Mouse (Mus musculus): ENCODE data around the gene Fosl1. TPM values are rescaled to one million over a fixed set of nuclear protein-coding genes. Genes with fewer than 3 reads are reported as not detected.

Fosl1 gene
- polyA plus RNA-seq (2017; shearing (Covaris generic)): 1 to 10 TPM in 1 of 2 experiments, not detected in 1; 2.1 TPM

GRCm38 (mm10) chr19:5447515-5448353 lies at the start of gene Fosl1:
Fosl1 (plus strand) TSS chr19:5447547.

GRCm38 (mm10) chr19:5402293-5402692 lies 45.1 kb upstream of the Fosl1 start, which contains the start of gene Tsga10ip:
Tsga10ip (minus strand) TSS chr19:5402526.

GRCm38 (mm10) chr19:5424782-5425741 lies 22.3 kb upstream of the Fosl1 start, which contains the start of the genes Drap1 and AI837181:
Drap1 (minus strand) TSS chr19:5424979.
AI837181 (plus strand) TSS chr19:5425144.

GRCm38 (mm10) chr19:5457746-5458442 lies 10.5 kb downstream of the Fosl1 start, which contains the start of gene Ccdc85b:
Ccdc85b (minus strand) TSS chr19:5457894.

GRCm38 (mm10) chr19:5460465-5460911 lies 13.1 kb downstream of the Fosl1 start, which contains the start of gene Fibp:
Fibp (plus strand) TSS chr19:5460615.

GRCm38 (mm10) chr19:5468374-5468773 lies 21.0 kb downstream of the Fosl1 start, which contains the start of gene Ctsw:
Ctsw (minus strand) TSS chr19:5468507.

GRCm38 (mm10) chr19:5473720-5474119 lies 26.4 kb downstream of the Fosl1 start, which contains the start of gene Efemp2:
Efemp2 (plus strand) TSS chr19:5473954.

GRCm38 (mm10) chr19:5487768-5488550 lies 40.6 kb downstream of the Fosl1 start, which contains the start of gene Mus81:
Mus81 (minus strand) TSS chr19:5488402.

GRCm38 (mm10) chr19:5490313-5490897 lies 43.1 kb downstream of the Fosl1 start, which contains the start of gene Cfl1:
Cfl1 (plus strand) TSS chr19:5490455.

GRCm38 (mm10) chr19:5503687-5504086 lies 56.3 kb downstream of the Fosl1 start, which contains the start of gene 1700020D05Rik:
1700020D05Rik (minus strand) TSS chr19:5503787.

Other genes with a start within 250 kb of the Fosl1 start
- 100 to 1,000 TPM; 106 to 118 TPM for gene Pacs1, start 174.4 kb upstream of the Fosl1 start, polyA plus RNA-seq (2017; shearing (Covaris generic))
- gene Sf3b2, start 152.1 kb upstream of the Fosl1 start, polyA plus RNA-seq (2017; shearing (Covaris generic)): 100 to 1,000 TPM; 329 to 399 TPM
- gene Gal3st3, start 149.2 kb upstream of the Fosl1 start, polyA plus RNA-seq (2017; shearing (Covaris generic)): under 1 TPM; 0.23 to 0.51 TPM
- not detected for gene Catsper1, start 111.8 kb upstream of the Fosl1 start, polyA plus RNA-seq (2017; shearing (Covaris generic))
- 1 to 10 TPM; 1.8 to 3.6 TPM for gene Cst6, start 98.0 kb upstream of the Fosl1 start, polyA plus RNA-seq (2017; shearing (Covaris generic))
- 10 to 100 TPM; 54.9 to 70.9 TPM for gene Eif1ad, start 80.8 kb upstream of the Fosl1 start, polyA plus RNA-seq (2017; shearing (Covaris generic))
- gene Banf1, start 80.4 kb upstream of the Fosl1 start, polyA plus RNA-seq (2017; shearing (Covaris generic)): 100 to 1,000 TPM; 233 to 287 TPM
- 100 to 1,000 TPM; 200 to 224 TPM for gene Sart1, start 58.8 kb upstream of the Fosl1 start, polyA plus RNA-seq (2017; shearing (Covaris generic))
- gene Tsga10ip, start 45.0 kb upstream of the Fosl1 start, polyA plus RNA-seq (2017; shearing (Covaris generic)): under 1 TPM; 0.61 to 0.80 TPM
- 100 to 1,000 TPM; 196 to 206 TPM for gene Drap1, start 22.6 kb upstream of the Fosl1 start, polyA plus RNA-seq (2017; shearing (Covaris generic))
- 10 to 100 TPM; 27.7 to 34.4 TPM for gene AI837181, start 22.4 kb upstream of the Fosl1 start, polyA plus RNA-seq (2017; shearing (Covaris generic))
- 10 to 100 TPM; 11.6 to 13.7 TPM for gene Ccdc85b, start 10.3 kb downstream of the Fosl1 start, polyA plus RNA-seq (2017; shearing (Covaris generic))
- gene Fibp, start 13.1 kb downstream of the Fosl1 start, polyA plus RNA-seq (2017; shearing (Covaris generic)): 100 to 1,000 TPM; 133 to 135 TPM
- gene Ctsw, start 21.0 kb downstream of the Fosl1 start, polyA plus RNA-seq (2017; shearing (Covaris generic)): 100 to 1,000 TPM; 127 to 211 TPM
- gene Efemp2, start 26.4 kb downstream of the Fosl1 start, polyA plus RNA-seq (2017; shearing (Covaris generic)): 1 to 10 TPM; 1.1 to 2.2 TPM
- gene Mus81, start 40.9 kb downstream of the Fosl1 start, polyA plus RNA-seq (2017; shearing (Covaris generic)): 10 to 100 TPM; 57.6 to 65.5 TPM
- gene Cfl1, start 42.9 kb downstream of the Fosl1 start, polyA plus RNA-seq (2017; shearing (Covaris generic)): 1,000 to 10,000 TPM; 3,119 to 3,710 TPM
- under 1 TPM; 0.25 to 0.28 TPM for gene 1700020D05Rik, start 56.2 kb downstream of the Fosl1 start, polyA plus RNA-seq (2017; shearing (Covaris generic))
- 10 to 100 TPM; 17.2 to 20.0 TPM for gene Snx32, start 63.0 kb downstream of the Fosl1 start, polyA plus RNA-seq (2017; shearing (Covaris generic))
- 1 to 10 TPM in 1 of 2 experiments, under 1 TPM in 1; 0.20 to 4.2 TPM for gene Ovol1, start 113.1 kb downstream of the Fosl1 start, polyA plus RNA-seq (2017; shearing (Covaris generic))
- gene Ap5b1, start 120.5 kb downstream of the Fosl1 start, polyA plus RNA-seq (2017; shearing (Covaris generic)): 10 to 100 TPM; 16.0 to 19.1 TPM
- gene Rnaseh2c, start 154.3 kb downstream of the Fosl1 start, polyA plus RNA-seq (2017; shearing (Covaris generic)): 100 to 1,000 TPM; 142 to 162 TPM
- 10 to 100 TPM; 45.4 to 62.9 TPM for gene Kat5, start 162.7 kb downstream of the Fosl1 start, polyA plus RNA-seq (2017; shearing (Covaris generic))
- 100 to 1,000 TPM; 169 to 173 TPM for gene Rela, start 189.9 kb downstream of the Fosl1 start, polyA plus RNA-seq (2017; shearing (Covaris generic))
- gene Sipa1, start 216.2 kb downstream of the Fosl1 start, polyA plus RNA-seq (2017; shearing (Covaris generic)): 100 to 1,000 TPM; 213 to 259 TPM
- gene Map3k11, start 241.2 kb downstream of the Fosl1 start, polyA plus RNA-seq (2017; shearing (Covaris generic)): 10 to 100 TPM; 65.0 to 66.0 TPM
- gene Pcnx3, start 241.4 kb downstream of the Fosl1 start, polyA plus RNA-seq (2017; shearing (Covaris generic)): 10 to 100 TPM; 44.8 to 55.5 TPM

All from inflammation-experienced regulatory T-cells (primary cell).